In genomic region chr15:85403256-85403731, GRCm38 (mm10) we compare ENCODE assay signal across 8 mouse cellular contexts.
DNase-seq lines count a peak whose midpoint lies in the region; ATAC-seq lines count a peak whose summit lies in the region.

No protein-coding gene starts in this region.

- ATAC-seq in heart, embryonic 16.5 days (replicated peaks; ENCODE audit: extremely low read depth, insufficient read depth, low FRiP score), result no peak

- no peak overlapping the region for H3K9ac ChIP-seq in heart, embryonic 16.5 days (ENCODE audit: low read length)

- H3K36me3 ChIP-seq in heart, embryonic 16.5 days (ENCODE audit: control insufficient read depth, insufficient read depth), result peaks cover 2% of the 10 kb centered on the region; the same call in 1 of the 2 replicates

- no peak overlapping the region for H3K4me3 ChIP-seq in heart, embryonic 16.5 days (ENCODE audit: low read length)

- no peaks in the 10 kb centered on the region for H3K27me3 ChIP-seq in heart, embryonic 16.5 days (ENCODE audit: control insufficient read depth, insufficient read depth, low read length)

- no peak overlapping the region for H3K4me2 ChIP-seq in heart, embryonic 16.5 days (ENCODE audit: low read depth, low read length)

- no peaks in the 10 kb centered on the region for H3K9me3 ChIP-seq in heart, embryonic 16.5 days (replicated peaks; ENCODE audit: control insufficient read depth, low read length)

- peak; percentile 37 to 49 for DNase-seq in heart, adult 18-20 months
- DNase-seq in heart, postnatal 25 days (ENCODE audit: low spot score), result no peak
- DNase-seq in cerebellum, adult 8-10 months, result peak; percentile 82
- peak; percentile 83 to 90 for DNase-seq in left cerebral cortex, adult 9 months (ENCODE audit: low spot score in 2 of 2)
- DNase-seq in retina, postnatal 1 day, result peak; percentile 78
- no peak for DNase-seq in urinary bladder, adult 2 months (ENCODE audit: low spot score)
- DNase-seq in kidney, adult 18-20 months, result no peak

- H3K27ac ChIP-seq in heart, embryonic 16.5 days (ENCODE audit: low read length), result 0 out of 2 replicates have a peak overlapping the region, but pooled peaks have one; percentile 29

- intact Hi-C loops in heart, postnatal 25 days (cut with DNase I), result no loop called here

- 81% methylated on average over 4 of the region's 4 CpGs for WGBS in heart, embryonic 16.5 days

- peaks cover 16% of the 10 kb centered on the region for H3K4me1 ChIP-seq in heart, embryonic 16.5 days (ENCODE audit: control insufficient read depth, insufficient read depth, low read length)

Comparison
In these comparisons a context has a peak if more than half of its experiments do, and no peak if none do; other contexts are left out.
1. DNase-seq: peak in heart, adult 18-20 months (2 of 2), cerebellum, adult 8-10 months (single experiment), left cerebral cortex, adult 9 months (2 of 2) and retina, postnatal 1 day (single experiment); none in heart, postnatal 25 days (single experiment), urinary bladder, adult 2 months (single experiment) and kidney, adult 18-20 months (single experiment).